Mouse (Mus musculus) lung, embryonic 16.5 days (tissue): ENCODE measurements around the gene Plscr3. TPM values are rescaled to one million over a fixed set of nuclear protein-coding genes. Genes with fewer than 3 reads are reported as not detected.
A peak's percentile ranks its signal among the peaks of the same experiment; 100 is the strongest.

Experiments used
- ATAC-seq: fragments of 200-750 bp; cut with Nextera tagmentation; 2 replicates; pipeline ENCODE4 v1.8.0; 2017; ENCODE audit warnings: low read depth, mild to moderate bottlenecking, moderate library complexity
- H3K27ac ChIP-seq: fragments of 300-500 bp; sonication (generic); 2 replicates; pipeline ENCODE4 v1.5.1; 2014; ENCODE audit warnings: mild to moderate bottlenecking, control low read depth, low read length
- H3K27me3 ChIP-seq: fragments of 300-500 bp; sonication (generic); 2 replicates; pipeline ENCODE4 v1.6.1; 2014; ENCODE audit warnings: low read depth, low read length, mixed read lengths; ENCODE audit not compliant: control insufficient read depth, insufficient read depth
- H3K36me3 ChIP-seq: fragments of 300-500 bp; sonication (generic); 2 replicates; pipeline ENCODE4 v1.6.1; 2014; ENCODE audit warnings: low read length; ENCODE audit not compliant: control insufficient read depth, insufficient read depth
- H3K4me1 ChIP-seq: fragments of 300-500 bp; sonication (generic); replicated peaks from 2 replicates; pipeline ENCODE4 v1.6.1; 2014; ENCODE audit warnings: low read length, mixed read lengths; ENCODE audit not compliant: control insufficient read depth, insufficient read depth
- H3K4me2 ChIP-seq: fragments of 300-500 bp; sonication (generic); 2 replicates; pipeline ENCODE4 v1.6.1; 2014; ENCODE audit warnings: low read depth, low read length, control low read depth
- H3K4me3 ChIP-seq: fragments of 300-500 bp; sonication (generic); 2 replicates; pipeline ENCODE4 v1.5.1; 2014; ENCODE audit warnings: mild to moderate bottlenecking, low read length, control low read depth
- H3K9ac ChIP-seq: fragments of 300-500 bp; sonication (generic); 2 replicates; pipeline ENCODE4 v1.6.1; 2014; ENCODE audit warnings: low read length, control low read depth
- H3K9me3 ChIP-seq: fragments of 300-500 bp; sonication (generic); 2 replicates; pipeline ENCODE4 v1.6.1; 2016; ENCODE audit warnings: low read length; ENCODE audit not compliant: control insufficient read depth
- WGBS: fragments of 180-500 bp; shearing (Covaris S2); extraction: QIAGEN DNeasy Blood & Tissue Kit; methylation state at CpG from one replicate; pipeline ENCODE4 v1.1.7; 2014; 5-methylcytosine and 5-hydroxymethylcytosine counted together
- polyA plus RNA-seq: library from polyadenylated mRNA; unstranded; fragments of >200 nt; fragmentation: Nextera tagmentation; extraction: Ambion mirVana; gene quantifications from 2 replicates; pipeline ENCODE4 v1.2.1, GENCODE M21; 2015

Gene Plscr3
- polyA plus RNA-seq, 1 experiment from 2014 or later = 137 TPM

- no peak overlapping the region for H3K4me2 ChIP-seq
- no peak overlapping the region for H3K9ac ChIP-seq
- H3K4me1 ChIP-seq = no peaks in the 10 kb centered on the region
- H3K4me3 ChIP-seq = no peak overlapping the region
- 86% methylated on average over 8 of the region's 8 CpGs for WGBS
- ATAC-seq = no peak
- H3K27ac ChIP-seq = no peak overlapping the region
- H3K27me3 ChIP-seq = no peaks in the 10 kb centered on the region
- no peaks in the 10 kb centered on the region for H3K36me3 ChIP-seq
- H3K9me3 ChIP-seq = 0 out of 2 replicates have a peak, but pooled peaks cover 2% of the 10 kb centered on the region
These were observed 27.3 kb upstream of the Plscr3 start for GRCm38 (mm10) chr11:69818871-69819270.

- Histone ChIP-seq H3K27me3 (no peaks in the 10 kb centered on the region), H3K27ac (no peak within 1 kb of the TSS), H3K36me3 (peaks cover 10% of the 10 kb centered on the region; the same call in 1 of the 2 replicates), H3K4me1 (no peaks in the 10 kb centered on the region), H3K4me2 (no peak within 1 kb of the TSS), H3K9ac (no peak within 1 kb of the TSS), H3K9me3 (0 out of 2 replicates have a peak, but pooled peaks cover 2% of the 10 kb centered on the region), H3K4me3 (no peak within 1 kb of the TSS)
- WGBS = 78% methylated on average over 3 of the region's 3 CpGs
- no peak for ATAC-seq
These were observed 24.1 kb upstream of the Plscr3 start, which contains the start of gene Spem1 for GRCm38 (mm10) chr11:69822080-69822479. Spem1 (minus strand) TSS chr11:69822180.

- no peak overlapping the region for H3K9ac ChIP-seq
- H3K4me2 ChIP-seq = no peak overlapping the region
- WGBS = 65% methylated on average over 2 of the region's 2 CpGs
- H3K36me3 ChIP-seq = peaks cover 17% of the 10 kb centered on the region; the same call in 1 of the 2 replicates
- H3K4me1 ChIP-seq = no peaks in the 10 kb centered on the region
- H3K9me3 ChIP-seq = no peaks in the 10 kb centered on the region
- ATAC-seq = no peak
- H3K4me3 ChIP-seq = no peak overlapping the region
- no peak overlapping the region for H3K27ac ChIP-seq
- no peaks in the 10 kb centered on the region for H3K27me3 ChIP-seq
These were observed 22.7 kb upstream of the Plscr3 start for GRCm38 (mm10) chr11:69823456-69823855.

GRCm38 (mm10) chr11:69828832-69829231 lies 17.3 kb upstream of the Plscr3 start:
- WGBS = 74% methylated on average over 5 of the region's 5 CpGs
- Histone ChIP-seq H3K27ac (no peak overlapping the region), H3K4me1 (peaks cover 4% of the 10 kb centered on the region), H3K4me3 (no peak overlapping the region), H3K4me2 (no peak overlapping the region), H3K27me3 (peaks cover 4% of the 10 kb centered on the region; the same call in 1 of the 2 replicates), H3K9ac (no peak overlapping the region), H3K36me3 (peaks cover 19% of the 10 kb centered on the region; the same call in 1 of the 2 replicates), H3K9me3 (no peaks in the 10 kb centered on the region)
- ATAC-seq = no peak

- peaks cover 33% of the 10 kb centered on the region for H3K4me1 ChIP-seq
- WGBS = 52% methylated on average over 8 of the region's 8 CpGs
- no peaks in the 10 kb centered on the region for H3K9me3 ChIP-seq
- H3K4me3 ChIP-seq = peak overlapping the region; percentile 48
- H3K27me3 ChIP-seq = peaks cover 15% of the 10 kb centered on the region
- H3K27ac ChIP-seq = peak overlapping the region; percentile 36; the same call in 1 of the 2 replicates
- H3K4me2 ChIP-seq = peak overlapping the region; percentile 88
- peak overlapping the region; percentile 76 for H3K9ac ChIP-seq
- no peak for ATAC-seq
- H3K36me3 ChIP-seq = peaks cover 2% of the 10 kb centered on the region; the same call in 1 of the 2 replicates
These were observed 12.6 kb upstream of the Plscr3 start for GRCm38 (mm10) chr11:69833554-69833953.

GRCm38 (mm10) chr11:69834001-69834549 lies 12.1 kb upstream of the Plscr3 start:
- peak overlapping the region; percentile 36; the same call in 1 of the 2 replicates for H3K27ac ChIP-seq
- WGBS = 7% methylated on average over 41 of the region's 48 CpGs
- H3K4me1 ChIP-seq = peaks cover 34% of the 10 kb centered on the region
- H3K4me3 ChIP-seq = peak overlapping the region; percentile 48
- H3K9me3 ChIP-seq = no peaks in the 10 kb centered on the region
- H3K36me3 ChIP-seq = peaks cover 2% of the 10 kb centered on the region; the same call in 1 of the 2 replicates
- peak overlapping the region; percentile 76 for H3K9ac ChIP-seq
- peaks cover 15% of the 10 kb centered on the region for H3K27me3 ChIP-seq
- H3K4me2 ChIP-seq = peak overlapping the region; percentile 88
- no peak for ATAC-seq

- peaks cover 40% of the 10 kb centered on the region for H3K4me1 ChIP-seq
- H3K27me3 ChIP-seq = peaks cover 15% of the 10 kb centered on the region
- H3K4me2 ChIP-seq = peak overlapping the region; percentile 98
- no peak for ATAC-seq
- no peak overlapping the region for H3K9ac ChIP-seq
- H3K36me3 ChIP-seq = peaks cover 2% of the 10 kb centered on the region; the same call in 1 of the 2 replicates
- 24% methylated on average over 9 of the region's 9 CpGs for WGBS
- no peak overlapping the region for H3K27ac ChIP-seq
- no peaks in the 10 kb centered on the region for H3K9me3 ChIP-seq
- peak overlapping the region; percentile 4; the same call in 1 of the 2 replicates for H3K4me3 ChIP-seq
These were observed 10.7 kb upstream of the Plscr3 start for GRCm38 (mm10) chr11:69835326-69835965.

GRCm38 (mm10) chr11:69835966-69836335 lies 10.2 kb upstream of the Plscr3 start:
- WGBS = 14% methylated on average over 4 of the region's 4 CpGs
- H3K4me2 ChIP-seq = peak overlapping the region; percentile 98
- H3K27ac ChIP-seq = no peak overlapping the region
- peaks cover 15% of the 10 kb centered on the region for H3K27me3 ChIP-seq
- H3K4me3 ChIP-seq = peak overlapping the region; percentile 62
- peaks cover 2% of the 10 kb centered on the region; the same call in 1 of the 2 replicates for H3K36me3 ChIP-seq
- no peak overlapping the region; the same call in 1 of the 2 replicates for H3K9ac ChIP-seq
- H3K4me1 ChIP-seq = peaks cover 40% of the 10 kb centered on the region
- H3K9me3 ChIP-seq = no peaks in the 10 kb centered on the region
- no peak for ATAC-seq
